8 mouse cellular contexts compared by ENCODE assay signal in genomic region chr9:40320879-40321667, GRCm38 (mm10). TPM values are rescaled to one million over a fixed set of nuclear protein-coding genes. Genes with fewer than 3 reads are reported as not detected.
DNase-seq lines count a peak whose midpoint lies in the region; ATAC-seq lines count a peak whose summit lies in the region.

No protein-coding gene starts in this region.

- peak; percentile 14; the same call in 1 of the 2 replicates for ATAC-seq in forebrain, embryonic 12.5 days (ENCODE audit: low FRiP score)

- H3K9me3 ChIP-seq in forebrain, embryonic 12.5 days: no peaks in the 10 kb centered on the region

- intact Hi-C loops in heart, postnatal 14 days (cut with DNase I): loop anchor here (5.0 kb wide), 1 partner anchor 74 kb away; no protein-coding TSS in a partner anchor

- peak; percentile 65 for DNase-seq in cerebellum, adult 11-12 months
- DNase-seq in cerebellum, adult 11 months: no peak
- peak; percentile 73 for DNase-seq in adrenal gland, postnatal 25 days
- peak; percentile 85 for DNase-seq in heart, postnatal 14 days
- DNase-seq in kidney, postnatal 25 days: peak; percentile 75 to 92
- peak; percentile 86 to 94 for DNase-seq in lung, postnatal 4 days
- peak; percentile 25 for DNase-seq in urinary bladder, postnatal 10 days (ENCODE audit: low spot score)

- WGBS in forebrain, embryonic 12.5 days: 57% methylated on average over 12 of the region's 12 CpGs

- no peak overlapping the region for H3K27ac ChIP-seq in forebrain, embryonic 12.5 days

- H3K9ac ChIP-seq in forebrain, embryonic 12.5 days: no peak overlapping the region

- peaks cover 5% of the 10 kb centered on the region; the same call in 1 of the 2 replicates for H3K4me1 ChIP-seq in forebrain, embryonic 12.5 days

- no peaks in the 10 kb centered on the region; the same call in 1 of the 2 replicates for H3K36me3 ChIP-seq in forebrain, embryonic 12.5 days (replicated peaks)

- no peak overlapping the region for H3K4me3 ChIP-seq in forebrain, embryonic 12.5 days (replicated peaks)

- H3K27me3 ChIP-seq in forebrain, embryonic 12.5 days: no peaks in the 10 kb centered on the region

- H3K4me2 ChIP-seq in forebrain, embryonic 12.5 days: no peak overlapping the region

RNA-seq across cellular contexts. Expression of gene Scn3b, which starts 52.1 kb away (rescaled TPM):
- total RNA-seq in adrenal gland, postnatal 25 days (2021): 4.0 and 6.1 TPM in 2 replicates
- polyA plus RNA-seq in forebrain, embryonic 12.5 days (2016; fragmentation: Nextera tagmentation; extraction: Ambion mirVana): 23.1 and 27.5 TPM in 2 replicates
- total RNA-seq in heart, postnatal 14 days (2021): 1 to 10 TPM in 1 of 2 experiments, under 1 TPM in 1; 0.95 to 1.3 TPM
